Mouse (Mus musculus): Measurements from ENCODE around the gene Tmem184b. TPM values are rescaled to one million over a fixed set of nuclear protein-coding genes. Genes with fewer than 3 reads are reported as not detected.

The Tmem184b gene
- polyA plus RNA-seq, 1 experiment: 110 TPM

GRCm38 (mm10) chr15:79424602-79425001 is 21.2 kb upstream of the Tmem184b start:
- TF ChIP-seq POLR2A (IDR thresholded peaks at IDR 0.05; ENCODE audit: insufficient read length, low read depth) (no peak), MYOD1 (IDR thresholded peaks at IDR 0.05; ENCODE audit: control insufficient read depth in 1 of 3, insufficient read length in 2 of 3, low read depth in 2 of 3) (no peak), USF1 (IDR thresholded peaks at IDR 0.05; ENCODE audit: low read depth) (no peak), REST (IDR thresholded peaks at IDR 0.05; ENCODE audit: insufficient read depth, insufficient read length) (no peak), TCF12 (IDR thresholded peaks at IDR 0.05; ENCODE audit: insufficient read depth, poor library complexity, severe bottlenecking) (no peak), MAX (IDR thresholded peaks at IDR 0.05; ENCODE audit: low read depth) (no peak), TCF3 (IDR thresholded peaks at IDR 0.05; ENCODE audit: insufficient read length, low read depth) (no peak), SRF (IDR thresholded peaks at IDR 0.05; ENCODE audit: control insufficient read depth, insufficient read length, low read depth) (no peak), MYOG (IDR thresholded peaks at IDR 0.05; ENCODE audit: control insufficient read depth in 1 of 3, insufficient read depth in 1 of 3, insufficient read length in 2 of 3, low read depth in 2 of 3) (no peak), POLR2AphosphoS2 (IDR thresholded peaks at IDR 0.05; ENCODE audit: insufficient read length, low read depth) (no peak), CEBPB (IDR thresholded peaks at IDR 0.05; ENCODE audit: insufficient read depth, poor library complexity, severe bottlenecking) (no peak), E2F4 (IDR thresholded peaks at IDR 0.05; ENCODE audit: insufficient read depth) (no peak)
- Histone ChIP-seq H3K79me2 (ENCODE audit: control insufficient read depth, insufficient read depth) (no peaks in the 10 kb centered on the region), H3K27me3 (ENCODE audit: control insufficient read depth, insufficient read depth, insufficient read length) (no peaks in the 10 kb centered on the region), H3K4me2 (ENCODE audit: low read depth) (no peak overlapping the region), H3K4me3 (no peak overlapping the region), H3K36me3 (ENCODE audit: control insufficient read depth, insufficient read depth) (peaks cover 56% of the 10 kb centered on the region), H3ac (ENCODE audit: control insufficient read depth, insufficient read length) (no peak overlapping the region)

- Histone ChIP-seq H3ac (ENCODE audit: control insufficient read depth, insufficient read length) (no peak overlapping the region), H3K4me3 (no peak overlapping the region), H3K36me3 (ENCODE audit: control insufficient read depth, insufficient read depth) (peaks cover 38% of the 10 kb centered on the region), H3K27me3 (ENCODE audit: control insufficient read depth, insufficient read depth, insufficient read length) (no peaks in the 10 kb centered on the region), H3K79me2 (ENCODE audit: control insufficient read depth, insufficient read depth) (no peaks in the 10 kb centered on the region), H3K4me2 (ENCODE audit: low read depth) (no peak overlapping the region)
- TF ChIP-seq MYOG (IDR thresholded peaks at IDR 0.05; ENCODE audit: control insufficient read depth in 1 of 3, insufficient read depth in 1 of 3, insufficient read length in 2 of 3, low read depth in 2 of 3) (peak in 1 of 3 experiments; percentile 80), REST (IDR thresholded peaks at IDR 0.05; ENCODE audit: insufficient read depth, insufficient read length) (no peak), POLR2AphosphoS2 (IDR thresholded peaks at IDR 0.05; ENCODE audit: insufficient read length, low read depth) (no peak), POLR2A (IDR thresholded peaks at IDR 0.05; ENCODE audit: insufficient read length, low read depth) (no peak), MAX (IDR thresholded peaks at IDR 0.05; ENCODE audit: low read depth) (no peak), MYOD1 (IDR thresholded peaks at IDR 0.05; ENCODE audit: control insufficient read depth in 1 of 3, insufficient read length in 2 of 3, low read depth in 2 of 3) (peak in 2 of 3 experiments; percentile 50 to 53), TCF12 (IDR thresholded peaks at IDR 0.05; ENCODE audit: insufficient read depth, poor library complexity, severe bottlenecking) (no peak), E2F4 (IDR thresholded peaks at IDR 0.05; ENCODE audit: insufficient read depth) (no peak), TCF3 (IDR thresholded peaks at IDR 0.05; ENCODE audit: insufficient read length, low read depth) (peak; percentile 62)
These were observed 19.4 kb upstream of the Tmem184b start for GRCm38 (mm10) chr15:79422715-79423243.

GRCm38 (mm10) chr15:79418677-79419076 is 15.3 kb upstream of the Tmem184b start:
- H3K4me3 ChIP-seq: no peak overlapping the region
- peak in 2 of 3 experiments; percentile 69 to 88 for TF ChIP-seq MYOD1 (IDR thresholded peaks at IDR 0.05; ENCODE audit: control insufficient read depth in 1 of 3, insufficient read length in 2 of 3, low read depth in 2 of 3)
- TF ChIP-seq E2F4 (IDR thresholded peaks at IDR 0.05; ENCODE audit: insufficient read depth): no peak
- no peak for TF ChIP-seq SRF (IDR thresholded peaks at IDR 0.05; ENCODE audit: control insufficient read depth, insufficient read length, low read depth)
- TF ChIP-seq MYOG (IDR thresholded peaks at IDR 0.05; ENCODE audit: control insufficient read depth in 1 of 3, insufficient read depth in 1 of 3, insufficient read length in 2 of 3, low read depth in 2 of 3): peak; percentile 36 to 91 (median 74)
- no peak overlapping the region for H3K4me2 ChIP-seq (ENCODE audit: low read depth)
- H3K27me3 ChIP-seq (ENCODE audit: control insufficient read depth, insufficient read depth, insufficient read length): no peaks in the 10 kb centered on the region
- no peaks in the 10 kb centered on the region for H3K79me2 ChIP-seq (ENCODE audit: control insufficient read depth, insufficient read depth)
- H3K36me3 ChIP-seq (ENCODE audit: control insufficient read depth, insufficient read depth): peaks cover 33% of the 10 kb centered on the region
- H3ac ChIP-seq (ENCODE audit: control insufficient read depth, insufficient read length): no peak overlapping the region

- peak in 1 of 3 experiments; percentile 22 for TF ChIP-seq MYOG (IDR thresholded peaks at IDR 0.05; ENCODE audit: control insufficient read depth in 1 of 3, insufficient read depth in 1 of 3, insufficient read length in 2 of 3, low read depth in 2 of 3)
- TF ChIP-seq E2F4 (IDR thresholded peaks at IDR 0.05; ENCODE audit: insufficient read depth): no peak
- TF ChIP-seq MYOD1 (IDR thresholded peaks at IDR 0.05; ENCODE audit: control insufficient read depth in 1 of 3, insufficient read length in 2 of 3, low read depth in 2 of 3): peak in 1 of 3 experiments; percentile 37
- no peak for TF ChIP-seq POLR2AphosphoS2 (IDR thresholded peaks at IDR 0.05; ENCODE audit: insufficient read length, low read depth)
- Histone ChIP-seq H3ac (ENCODE audit: control insufficient read depth, insufficient read length) (no peak overlapping the region), H3K27me3 (ENCODE audit: control insufficient read depth, insufficient read depth, insufficient read length) (no peaks in the 10 kb centered on the region), H3K36me3 (ENCODE audit: control insufficient read depth, insufficient read depth) (peaks cover 30% of the 10 kb centered on the region), H3K4me2 (ENCODE audit: low read depth) (no peak overlapping the region), H3K4me3 (no peak overlapping the region), H3K79me2 (ENCODE audit: control insufficient read depth, insufficient read depth) (no peaks in the 10 kb centered on the region)
These were observed 14.9 kb upstream of the Tmem184b start for GRCm38 (mm10) chr15:79418265-79418664.

GRCm38 (mm10) chr15:79417379-79417778 is 14.0 kb upstream of the Tmem184b start:
- peaks cover 22% of the 10 kb centered on the region for H3K36me3 ChIP-seq (ENCODE audit: control insufficient read depth, insufficient read depth)
- no peak overlapping the region for H3K4me3 ChIP-seq
- H3ac ChIP-seq (ENCODE audit: control insufficient read depth, insufficient read length): no peak overlapping the region
- no peak for TF ChIP-seq REST (IDR thresholded peaks at IDR 0.05; ENCODE audit: insufficient read depth, insufficient read length)
- no peak for TF ChIP-seq MAX (IDR thresholded peaks at IDR 0.05; ENCODE audit: low read depth)
- TF ChIP-seq TCF12 (IDR thresholded peaks at IDR 0.05; ENCODE audit: insufficient read depth, poor library complexity, severe bottlenecking): no peak
- no peak for TF ChIP-seq E2F4 (IDR thresholded peaks at IDR 0.05; ENCODE audit: insufficient read depth)
- no peak for TF ChIP-seq POLR2AphosphoS2 (IDR thresholded peaks at IDR 0.05; ENCODE audit: insufficient read length, low read depth)
- no peak for TF ChIP-seq TCF3 (IDR thresholded peaks at IDR 0.05; ENCODE audit: insufficient read length, low read depth)
- no peak for TF ChIP-seq SRF (IDR thresholded peaks at IDR 0.05; ENCODE audit: control insufficient read depth, insufficient read length, low read depth)
- no peak for TF ChIP-seq POLR2A (IDR thresholded peaks at IDR 0.05; ENCODE audit: insufficient read length, low read depth)
- no peak for TF ChIP-seq MYOG (IDR thresholded peaks at IDR 0.05; ENCODE audit: control insufficient read depth in 1 of 3, insufficient read depth in 1 of 3, insufficient read length in 2 of 3, low read depth in 2 of 3)
- TF ChIP-seq USF1 (IDR thresholded peaks at IDR 0.05; ENCODE audit: low read depth): no peak
- no peak for TF ChIP-seq MYOD1 (IDR thresholded peaks at IDR 0.05; ENCODE audit: control insufficient read depth in 1 of 3, insufficient read length in 2 of 3, low read depth in 2 of 3)
- TF ChIP-seq CEBPB (IDR thresholded peaks at IDR 0.05; ENCODE audit: insufficient read depth, poor library complexity, severe bottlenecking): no peak
- no peaks in the 10 kb centered on the region for H3K79me2 ChIP-seq (ENCODE audit: control insufficient read depth, insufficient read depth)
- H3K4me2 ChIP-seq (ENCODE audit: low read depth): no peak overlapping the region
- no peaks in the 10 kb centered on the region for H3K27me3 ChIP-seq (ENCODE audit: control insufficient read depth, insufficient read depth, insufficient read length)

Data from myocyte (in vitro differentiated cells).